Comparison of ENCODE assay signal across 10 mouse cellular contexts in the genomic region with DNA sequence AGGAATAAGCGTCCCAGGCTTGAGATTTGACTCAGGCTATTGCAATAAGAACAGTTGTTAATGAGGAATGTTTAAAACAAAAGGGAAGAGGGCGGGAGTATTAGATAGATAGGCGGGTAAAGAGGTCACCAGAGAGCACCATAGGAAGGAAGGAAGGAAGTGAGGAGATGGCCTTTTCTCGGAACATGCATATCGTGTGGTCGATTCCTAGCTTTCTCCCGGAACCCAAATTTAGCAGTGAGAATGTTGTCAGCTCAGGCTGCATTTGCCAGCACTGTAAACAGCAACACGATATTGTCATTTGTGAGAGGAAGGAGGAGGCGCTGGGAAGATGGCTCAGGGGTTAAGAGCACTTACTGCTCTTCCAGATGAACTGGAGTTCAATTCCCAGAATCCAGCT. TPM values are rescaled to one million over a fixed set of nuclear protein-coding genes. Genes with fewer than 3 reads are reported as not detected.
A peak's percentile ranks its signal among the peaks of the same experiment; 100 is the strongest.
DNase-seq lines count a peak whose midpoint lies in the region; ATAC-seq lines count a peak whose summit lies in the region.
"Had no signal": no experiment of that assay in that cellular context is flagged by ENCODE, and none has a peak within 500 bp of the region (broad histone marks: within the 10 kb centered on the region; RNA-seq: fewer than 3 reads in every experiment).

No protein-coding gene starts in this region.

- 0 out of 2 replicates have a peak, but pooled peaks cover 2% of the 10 kb centered on the region for H3K4me1 ChIP-seq in heart, embryonic 16.5 days (ENCODE audit: control insufficient read depth, insufficient read depth, low read length)
- 0 out of 2 replicates have a peak, but pooled peaks cover 3% of the 10 kb centered on the region for H3K4me1 ChIP-seq in midbrain, embryonic 11.5 days (ENCODE audit: control insufficient read depth, insufficient read depth, low read length)
- peaks cover 30% of the 10 kb centered on the region for H3K4me1 ChIP-seq in midbrain, embryonic 10.5 days

- H3K36me3 ChIP-seq in heart, embryonic 16.5 days (ENCODE audit: control insufficient read depth, insufficient read depth) = no peaks in the 10 kb centered on the region
- no peaks in the 10 kb centered on the region for H3K36me3 ChIP-seq in midbrain, embryonic 11.5 days (ENCODE audit: control insufficient read depth, insufficient read depth, low read length)
- no peaks in the 10 kb centered on the region for H3K36me3 ChIP-seq in midbrain, embryonic 10.5 days
- H3K36me3 ChIP-seq: G1E had no signal

- no peaks in the 10 kb centered on the region for H3K9me3 ChIP-seq in heart, embryonic 16.5 days (replicated peaks; ENCODE audit: control insufficient read depth, low read length)
- H3K9me3 ChIP-seq in midbrain, embryonic 11.5 days (ENCODE audit: control insufficient read depth, low read length) = no peaks in the 10 kb centered on the region
- H3K9me3 ChIP-seq in midbrain, embryonic 10.5 days (replicated peaks) = no peaks in the 10 kb centered on the region
- H3K9me3 ChIP-seq: G1E had no signal

- H3K4me2 ChIP-seq in heart, embryonic 16.5 days (ENCODE audit: low read depth, low read length) = peak overlapping the region; percentile 29
- H3K4me2 ChIP-seq in midbrain, embryonic 11.5 days = no peak overlapping the region

- no peak overlapping the region for H3K27ac ChIP-seq in heart, embryonic 16.5 days (ENCODE audit: low read length)
- H3K27ac ChIP-seq in midbrain, embryonic 11.5 days (ENCODE audit: low read depth, low read length) = no peak overlapping the region
- no peak overlapping the region for H3K27ac ChIP-seq in midbrain, embryonic 10.5 days (replicated peaks)

- WGBS in heart, embryonic 16.5 days = 33% methylated on average over 9 of the region's 9 CpGs
- WGBS in midbrain, embryonic 11.5 days = 55% methylated on average over 9 of the region's 9 CpGs
- 48% methylated on average over 9 of the region's 9 CpGs for WGBS in midbrain, embryonic 10.5 days

- no peak overlapping the region for H3K9ac ChIP-seq in heart, embryonic 16.5 days (ENCODE audit: low read length)
- 0 out of 2 replicates have a peak overlapping the region, but pooled peaks have one; percentile 9 for H3K9ac ChIP-seq in midbrain, embryonic 11.5 days (ENCODE audit: low read length)

- H3K4me3 ChIP-seq in heart, embryonic 16.5 days (ENCODE audit: low read length) = no peak overlapping the region
- no peak overlapping the region for H3K4me3 ChIP-seq in midbrain, embryonic 11.5 days (ENCODE audit: low read depth, low read length)
- no peak overlapping the region for H3K4me3 ChIP-seq in midbrain, embryonic 10.5 days

- ATAC-seq in heart, embryonic 16.5 days (replicated peaks; ENCODE audit: extremely low read depth, insufficient read depth, low FRiP score) = no peak
- ATAC-seq in midbrain, embryonic 11.5 days (ENCODE audit: low FRiP score) = 0 out of 2 replicates have a peak, but pooled peaks have one; percentile 16

- peak; percentile 13 for DNase-seq in adrenal gland, adult 2 months
- DNase-seq in adrenal gland, postnatal 10 days = no peak
- no peak for DNase-seq in heart, adult 9 months (ENCODE audit: low spot score in 2 of 2)
- no peak for DNase-seq in midbrain, embryonic 11.5 days (ENCODE audit: low spot score, missing footprints)
- no peak for DNase-seq in midbrain, embryonic 10.5 days (ENCODE audit: low spot score)
- no peak for DNase-seq in adrenal gland, adult 8-10 months
- no peak for DNase-seq in urinary bladder, adult 18-20 months (ENCODE audit: low spot score in 2 of 2)

- no peaks in the 10 kb centered on the region for H3K27me3 ChIP-seq in heart, embryonic 16.5 days (ENCODE audit: control insufficient read depth, insufficient read depth, low read length)
- peaks cover 2% of the 10 kb centered on the region; the same call in 1 of the 2 replicates for H3K27me3 ChIP-seq in midbrain, embryonic 11.5 days (ENCODE audit: control insufficient read depth, insufficient read depth, low read length)
- H3K27me3 ChIP-seq in midbrain, embryonic 10.5 days (ENCODE audit: low read depth, poor library complexity, severe bottlenecking) = peaks cover 32% of the 10 kb centered on the region

RNA-seq across cellular contexts. Expression of a gene that starts 24.2 kb away (rescaled TPM):
- under 1 TPM in 1 of 2 experiments, not detected in 1; 0.14 TPM for total RNA-seq in adrenal gland, adult 2 months (2021)
- polyA plus RNA-seq in adrenal gland, adult 2 months (2012; rRNA removed) = 0.04 and 0.11 TPM in 2 replicates
- total RNA-seq in adrenal gland, postnatal 10 days (2021) = under 1 TPM; 0.09 to 0.18 TPM
- not detected in 2 replicates for polyA plus RNA-seq in heart, embryonic 16.5 days (2015; fragmentation: Nextera tagmentation; extraction: Ambion mirVana)
- polyA plus RNA-seq in midbrain, embryonic 11.5 days (2014; fragmentation: Nextera tagmentation; extraction: Ambion mirVana) = 0.05 and 0.10 TPM in 2 replicates
- polyA plus RNA-seq in midbrain, embryonic 10.5 days (2016; fragmentation: Nextera tagmentation; extraction: Ambion mirVana) = 0.12 TPM in 1 of 2 replicates, not detected in the other
- under 1 TPM; 0.06 to 0.18 (median 0.12) TPM for total RNA-seq in adrenal gland, adult 8-10 months (2022)
- polyA plus RNA-seq: G1E; intestine, embryonic 14.5 days had no signal
